Mouse (Mus musculus): ENCODE measurements around the gene Auts2. TPM values are rescaled to one million over a fixed set of nuclear protein-coding genes. Genes with fewer than 3 reads are reported as not detected.
A peak's percentile ranks its signal among the peaks of the same experiment; 100 is the strongest.

The Auts2 gene
- polyA plus RNA-seq, 1 experiment from 2014 or later, result 75.0 TPM

DNA sequence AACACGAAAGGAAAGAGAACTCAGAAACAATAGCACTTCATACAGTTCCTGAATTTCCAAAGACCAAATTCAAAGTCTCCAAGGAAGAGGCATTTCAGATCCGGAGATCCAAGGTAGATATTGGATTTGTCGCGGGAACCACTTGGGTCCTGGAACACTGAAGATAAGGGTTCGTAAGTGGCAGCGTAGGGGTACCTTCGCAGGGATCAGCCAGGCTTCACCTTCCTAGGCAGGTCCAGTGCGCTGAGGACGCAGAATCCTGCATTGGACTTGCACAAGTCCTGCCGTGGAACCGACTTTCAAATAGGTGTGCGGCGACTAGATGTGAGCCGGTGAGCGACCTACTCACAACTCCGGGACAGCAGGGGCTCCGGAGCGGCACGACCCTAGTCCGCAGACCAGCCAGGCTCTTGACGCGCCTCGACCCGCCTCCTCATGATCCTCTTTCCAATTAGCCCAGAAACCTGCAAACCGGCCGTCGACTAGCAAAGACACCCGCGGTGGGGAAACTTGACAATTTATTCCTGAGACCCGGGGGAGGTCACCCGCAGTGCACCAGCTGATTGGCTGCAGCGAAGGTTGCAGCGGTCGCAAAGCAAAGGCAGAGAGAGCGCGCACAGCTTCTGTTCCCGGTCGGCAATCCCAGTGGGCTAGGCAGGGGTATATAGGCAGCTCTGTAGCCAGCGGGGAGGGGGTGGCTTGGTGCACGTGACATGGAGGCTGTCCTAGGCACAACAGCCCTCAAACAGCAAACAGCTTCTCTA, 926.8 kb downstream of the Auts2 start:
- Histone ChIP-seq H3K36me3 (ENCODE audit: control insufficient read depth, insufficient read depth, low read length) (no peaks in the 10 kb centered on the region), H3K27me3 (ENCODE audit: control insufficient read depth, insufficient read depth, low read length) (peaks cover 4% of the 10 kb centered on the region), H3K4me3 (replicated peaks; ENCODE audit: low read depth, low read length) (peak overlapping the region; percentile 35), H3K9ac (replicated peaks; ENCODE audit: low read length) (peak overlapping the region; percentile 43; the same call in 1 of the 2 replicates), H3K27ac (replicated peaks; ENCODE audit: low read depth, low read length) (peak overlapping the region; percentile 63), H3K9me3 (ENCODE audit: control insufficient read depth, low read length) (no peaks in the 10 kb centered on the region), H3K4me2 (ENCODE audit: low read length) (peak overlapping the region; percentile 60), H3K4me1 (ENCODE audit: control insufficient read depth, insufficient read depth, low read length) (peaks cover 29% of the 10 kb centered on the region)
- peak; percentile 62; the same call in 1 of the 2 replicates for ATAC-seq (ENCODE audit: low FRiP score, low TSS enrichment)
- WGBS, result 2% methylated on average over 40 of the region's 40 CpGs
- peak; percentile 74 for DNase-seq

GRCm38 (mm10) chr5:131614238-131614637, 928.9 kb downstream of the Auts2 start:
- no peaks in the 10 kb centered on the region for H3K9me3 ChIP-seq (ENCODE audit: control insufficient read depth, low read length)
- H3K4me2 ChIP-seq (ENCODE audit: low read length), result peak overlapping the region; percentile 60
- no peak overlapping the region for H3K27ac ChIP-seq (replicated peaks; ENCODE audit: low read depth, low read length)
- H3K9ac ChIP-seq (replicated peaks; ENCODE audit: low read length), result no peak overlapping the region
- 96% methylated on average over 2 of the region's 2 CpGs for WGBS
- peaks cover 31% of the 10 kb centered on the region for H3K4me1 ChIP-seq (ENCODE audit: control insufficient read depth, insufficient read depth, low read length)
- peak overlapping the region; percentile 11 for H3K4me3 ChIP-seq (replicated peaks; ENCODE audit: low read depth, low read length)
- DNase-seq (no peak), ATAC-seq (ENCODE audit: low FRiP score, low TSS enrichment) (no peak)
- peaks cover 4% of the 10 kb centered on the region for H3K27me3 ChIP-seq (ENCODE audit: control insufficient read depth, insufficient read depth, low read length)
- H3K36me3 ChIP-seq (ENCODE audit: control insufficient read depth, insufficient read depth, low read length), result no peaks in the 10 kb centered on the region

- Histone ChIP-seq H3K27me3 (ENCODE audit: control insufficient read depth, insufficient read depth, low read length) (peaks cover 4% of the 10 kb centered on the region; the same call in 1 of the 2 replicates), H3K4me1 (ENCODE audit: control insufficient read depth, insufficient read depth, low read length) (peaks cover 31% of the 10 kb centered on the region), H3K4me2 (ENCODE audit: low read length) (peak overlapping the region; percentile 60), H3K4me3 (replicated peaks; ENCODE audit: low read depth, low read length) (0 out of 2 replicates have a peak overlapping the region, but pooled peaks have one; percentile 2), H3K9me3 (ENCODE audit: control insufficient read depth, low read length) (no peaks in the 10 kb centered on the region), H3K27ac (replicated peaks; ENCODE audit: low read depth, low read length) (no peak overlapping the region), H3K9ac (replicated peaks; ENCODE audit: low read length) (no peak overlapping the region), H3K36me3 (ENCODE audit: control insufficient read depth, insufficient read depth, low read length) (no peaks in the 10 kb centered on the region)
- WGBS, result 88% methylated on average over 3 of the region's 3 CpGs
- DNase-seq, result no peak
- no peak for ATAC-seq (ENCODE audit: low FRiP score, low TSS enrichment)
These were observed 929.8 kb downstream of the Auts2 start for GRCm38 (mm10) chr5:131613301-131613700.

- no peak overlapping the region for H3K27ac ChIP-seq (replicated peaks; ENCODE audit: low read depth, low read length)
- H3K27me3 ChIP-seq (ENCODE audit: control insufficient read depth, insufficient read depth, low read length), result no peaks in the 10 kb centered on the region
- H3K36me3 ChIP-seq (ENCODE audit: control insufficient read depth, insufficient read depth, low read length), result no peaks in the 10 kb centered on the region
- H3K9ac ChIP-seq (replicated peaks; ENCODE audit: low read length), result no peak overlapping the region
- WGBS, result 82% methylated on average over 10 of the region's 10 CpGs
- no peak for ATAC-seq (ENCODE audit: low FRiP score, low TSS enrichment)
- no peak overlapping the region for H3K4me3 ChIP-seq (replicated peaks; ENCODE audit: low read depth, low read length)
- no peak for DNase-seq
- 0 out of 2 replicates have a peak, but pooled peaks cover 11% of the 10 kb centered on the region for H3K4me1 ChIP-seq (ENCODE audit: control insufficient read depth, insufficient read depth, low read length)
- peak overlapping the region; percentile 60; the same call in 1 of the 2 replicates for H3K4me2 ChIP-seq (ENCODE audit: low read length)
- H3K9me3 ChIP-seq (ENCODE audit: control insufficient read depth, low read length), result no peaks in the 10 kb centered on the region
These were observed 932.4 kb downstream of the Auts2 start for GRCm38 (mm10) chr5:131610702-131611101.

DNA sequence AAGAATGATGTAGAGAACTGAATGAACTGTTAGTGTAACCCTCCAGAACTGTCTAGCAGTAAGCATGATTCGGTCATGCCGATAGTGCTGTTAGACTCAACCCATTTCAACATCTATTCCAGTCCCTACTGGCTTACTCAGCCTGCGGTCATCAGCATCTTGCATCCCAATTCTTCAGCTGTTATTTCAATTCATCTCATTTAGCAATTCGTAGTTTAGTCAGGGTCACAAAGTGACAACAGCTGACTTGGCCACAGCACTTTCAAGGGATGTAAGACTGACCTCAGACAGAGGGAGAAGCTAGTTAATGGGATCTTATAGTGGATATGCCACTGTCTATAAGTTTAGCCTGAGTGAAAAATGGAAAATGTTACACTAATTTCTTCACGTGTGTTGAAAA, 936.4 kb downstream of the Auts2 start:
- H3K4me1 ChIP-seq (ENCODE audit: control insufficient read depth, insufficient read depth, low read length), result peaks cover 20% of the 10 kb centered on the region
- H3K9ac ChIP-seq (replicated peaks; ENCODE audit: low read length), result no peak overlapping the region
- H3K27ac ChIP-seq (replicated peaks; ENCODE audit: low read depth, low read length), result no peak overlapping the region
- H3K4me3 ChIP-seq (replicated peaks; ENCODE audit: low read depth, low read length), result no peak overlapping the region
- no peaks in the 10 kb centered on the region for H3K36me3 ChIP-seq (ENCODE audit: control insufficient read depth, insufficient read depth, low read length)
- DNase-seq, result no peak
- no peaks in the 10 kb centered on the region for H3K9me3 ChIP-seq (ENCODE audit: control insufficient read depth, low read length)
- H3K27me3 ChIP-seq (ENCODE audit: control insufficient read depth, insufficient read depth, low read length), result no peaks in the 10 kb centered on the region
- H3K4me2 ChIP-seq (ENCODE audit: low read length), result no peak overlapping the region
- 93% methylated on average over 5 of the region's 5 CpGs for WGBS
- no peak for ATAC-seq (ENCODE audit: low FRiP score, low TSS enrichment)

DNA sequence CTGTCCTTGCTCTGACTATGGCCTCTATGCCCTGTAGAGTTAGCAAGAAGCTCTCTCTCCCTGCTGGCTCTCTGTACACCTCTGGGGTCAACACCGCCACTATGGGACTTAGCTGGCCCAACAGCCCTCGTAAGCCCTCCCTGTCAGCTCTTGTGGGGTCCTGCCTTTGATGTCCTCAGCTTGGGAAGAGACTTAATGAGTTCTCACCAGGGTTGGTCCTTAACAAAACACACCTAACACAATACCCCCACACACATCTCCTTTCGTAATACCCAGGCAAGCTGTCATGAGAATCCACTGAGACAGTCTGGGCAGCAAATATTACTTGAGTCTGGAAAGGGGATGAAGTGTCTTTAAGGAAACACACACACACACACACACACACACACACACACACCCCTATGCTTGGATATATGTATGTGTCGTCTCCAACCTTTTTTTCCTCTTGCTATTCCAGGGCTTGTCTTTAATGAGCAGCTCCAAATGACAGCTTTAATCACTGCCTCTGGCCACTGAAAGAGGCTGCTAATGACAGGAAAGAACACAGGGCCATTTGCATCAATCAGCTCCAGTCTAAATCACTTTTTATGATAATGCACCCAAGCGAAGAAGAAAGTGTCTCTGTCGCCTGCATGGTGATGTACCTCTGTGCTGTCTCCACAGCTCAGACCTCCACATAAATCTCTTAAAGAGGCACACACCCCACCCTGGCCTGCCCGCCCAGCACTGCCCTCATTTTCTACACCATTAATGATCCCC, 941.0 kb downstream of the Auts2 start:
- WGBS, result 15% methylated on average over 7 of the region's 7 CpGs
- H3K9ac ChIP-seq (replicated peaks; ENCODE audit: low read length), result no peak overlapping the region

GRCm38 (mm10) chr5:131600325-131601125, 942.6 kb downstream of the Auts2 start:
- WGBS, result 1% methylated on average over 14 of the region's 14 CpGs

More for the DNA sequence above, 941.0 kb downstream of the Auts2 start:
- DNase-seq, result peak; percentile 61
- H3K9me3 ChIP-seq (ENCODE audit: control insufficient read depth, low read length), result no peaks in the 10 kb centered on the region
- peaks cover 41% of the 10 kb centered on the region for H3K4me1 ChIP-seq (ENCODE audit: control insufficient read depth, insufficient read depth, low read length)
- H3K4me2 ChIP-seq (ENCODE audit: low read length), result no peak overlapping the region; the same call in 1 of the 2 replicates
- H3K27me3 ChIP-seq (ENCODE audit: control insufficient read depth, insufficient read depth, low read length), result 0 out of 2 replicates have a peak, but pooled peaks cover 4% of the 10 kb centered on the region
- peak overlapping the region; percentile 72 for H3K27ac ChIP-seq (replicated peaks; ENCODE audit: low read depth, low read length)
- no peak overlapping the region for H3K4me3 ChIP-seq (replicated peaks; ENCODE audit: low read depth, low read length)
- peak; percentile 22; the same call in 1 of the 2 replicates for ATAC-seq (ENCODE audit: low FRiP score, low TSS enrichment)
- no peaks in the 10 kb centered on the region for H3K36me3 ChIP-seq (ENCODE audit: control insufficient read depth, insufficient read depth, low read length)

DNA sequence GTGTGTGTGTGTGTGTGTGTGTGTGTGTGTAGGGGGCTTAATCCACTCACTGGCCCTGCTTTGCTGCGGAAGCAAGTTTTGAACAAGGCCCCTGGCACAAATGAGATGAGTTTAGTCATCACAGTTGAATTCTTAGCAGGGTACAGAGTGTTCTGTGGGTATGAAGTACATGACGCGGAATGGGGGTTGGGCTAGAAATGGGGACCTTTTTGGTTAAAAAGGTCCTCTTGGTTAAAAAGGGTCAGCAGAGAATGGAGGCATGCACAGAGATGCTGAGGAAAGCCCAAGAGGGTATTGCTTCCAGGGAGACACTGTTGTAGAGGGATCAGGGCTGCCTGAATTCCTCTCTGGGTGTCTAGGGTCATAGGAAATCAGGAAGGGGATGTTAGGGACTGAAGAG, 945.6 kb downstream of the Auts2 start:
- Histone ChIP-seq H3K36me3 (ENCODE audit: control insufficient read depth, insufficient read depth, low read length) (no peaks in the 10 kb centered on the region), H3K27ac (replicated peaks; ENCODE audit: low read depth, low read length) (0 out of 2 replicates have a peak overlapping the region, but pooled peaks have one; percentile 22), H3K4me3 (replicated peaks; ENCODE audit: low read depth, low read length) (no peak overlapping the region), H3K9ac (replicated peaks; ENCODE audit: low read length) (no peak overlapping the region), H3K4me2 (ENCODE audit: low read length) (no peak overlapping the region), H3K4me1 (ENCODE audit: control insufficient read depth, insufficient read depth, low read length) (peaks cover 51% of the 10 kb centered on the region), H3K27me3 (ENCODE audit: control insufficient read depth, insufficient read depth, low read length) (0 out of 2 replicates have a peak, but pooled peaks cover 4% of the 10 kb centered on the region), H3K9me3 (ENCODE audit: control insufficient read depth, low read length) (no peaks in the 10 kb centered on the region)
- whole genome bisulfite sequencing, result 53% methylated on average over 3 of the region's 3 CpGs
- ATAC-seq (ENCODE audit: low FRiP score, low TSS enrichment), result no peak
- no peak for DNase-seq

More at GRCm38 (mm10) chr5:131600325-131601125, 942.6 kb downstream of the Auts2 start:
- Histone ChIP-seq H3K4me2 (ENCODE audit: low read length) (peak overlapping the region; percentile 21; the same call in 1 of the 2 replicates), H3K27me3 (ENCODE audit: control insufficient read depth, insufficient read depth, low read length) (0 out of 2 replicates have a peak, but pooled peaks cover 4% of the 10 kb centered on the region), H3K9ac (replicated peaks; ENCODE audit: low read length) (no peak overlapping the region), H3K4me1 (ENCODE audit: control insufficient read depth, insufficient read depth, low read length) (peaks cover 56% of the 10 kb centered on the region), H3K9me3 (ENCODE audit: control insufficient read depth, low read length) (no peaks in the 10 kb centered on the region), H3K36me3 (ENCODE audit: control insufficient read depth, insufficient read depth, low read length) (no peaks in the 10 kb centered on the region), H3K27ac (replicated peaks; ENCODE audit: low read depth, low read length) (peak overlapping the region; percentile 72), H3K4me3 (replicated peaks; ENCODE audit: low read depth, low read length) (no peak overlapping the region)
- ATAC-seq (ENCODE audit: low FRiP score, low TSS enrichment), result peak; percentile 88
- peak; percentile 85 for DNase-seq
